ENCODE assay signal across 7 mouse cellular contexts in genomic region chr6:67102014-67102413, GRCm38 (mm10).
A peak's percentile ranks its signal among the peaks of the same experiment; 100 is the strongest.
DNase-seq lines count a peak whose midpoint lies in the region; ATAC-seq and TF ChIP-seq lines count a peak whose summit lies in the region.

No protein-coding gene starts in this region.

- peak in 1 of 2 experiments; percentile 20 for DNase-seq in left cerebral cortex, adult 2 months (ENCODE audit: extremely low spot score in 1 of 2, low spot score in 2 of 2)
- no peak for DNase-seq in left cerebral cortex, adult 8-10 months (ENCODE audit: low spot score in 2 of 2)
- peak; percentile 40 to 61 for DNase-seq in adrenal gland, postnatal 36 days
- DNase-seq in gastrocnemius, postnatal 25 days = peak; percentile 44
- peak; percentile 72 for DNase-seq in kidney, postnatal 10 days
- DNase-seq in stomach, postnatal 0 days (ENCODE audit: low spot score) = no peak
- no peak for DNase-seq in thymus, postnatal 25 days

- no peak overlapping the region; the same call in 1 of the 2 replicates for H3K4me2 ChIP-seq in stomach, postnatal 0 days (replicated peaks; ENCODE audit: low read depth)

- H3K27ac ChIP-seq in left cerebral cortex, adult 2 months = peak overlapping the region; percentile 68
- peak overlapping the region; percentile 45; the same call in 1 of the 2 replicates for H3K27ac ChIP-seq in stomach, postnatal 0 days (replicated peaks)

- intact Hi-C loops in left cerebral cortex, adult 2 months (cut with DNase I) = loop anchor here (5.0 kb wide), 1 partner anchor 65 kb away; the partner anchor contains the start of gene Gadd45a

- peak; percentile 41; the same call in 1 of the 2 replicates for ATAC-seq in stomach, postnatal 0 days (ENCODE audit: low FRiP score, low TSS enrichment)

- no peak overlapping the region for H3K4me3 ChIP-seq in left cerebral cortex, adult 2 months
- H3K4me3 ChIP-seq in stomach, postnatal 0 days (ENCODE audit: low read depth, low read length) = no peak overlapping the region

- no peaks in the 10 kb centered on the region for H3K36me3 ChIP-seq in stomach, postnatal 0 days (ENCODE audit: control insufficient read depth, insufficient read depth, low read length)

- no peak for TF ChIP-seq EP300 in stomach, postnatal 0 days (optimal IDR thresholded peaks at IDR 0.05)

- WGBS in stomach, postnatal 0 days = 55% methylated on average over 4 of the region's 4 CpGs

- H3K9me3 ChIP-seq in stomach, postnatal 0 days (ENCODE audit: control insufficient read depth, low read length) = no peaks in the 10 kb centered on the region

- no peak for TF ChIP-seq CTCF in left cerebral cortex, adult 2 months (IDR thresholded peaks at IDR 0.05)
- TF ChIP-seq CTCF in stomach, postnatal 0 days (IDR thresholded peaks at IDR 0.05; ENCODE audit: low read depth) = no peak

- no peaks in the 10 kb centered on the region for H3K4me1 ChIP-seq in stomach, postnatal 0 days (replicated peaks; ENCODE audit: control insufficient read depth, insufficient read depth)

- H3K27me3 ChIP-seq in stomach, postnatal 0 days (ENCODE audit: control insufficient read depth, insufficient read depth, low read length) = no peaks in the 10 kb centered on the region

- no peak overlapping the region for H3K9ac ChIP-seq in stomach, postnatal 0 days (ENCODE audit: low read length)

Comparison
In these comparisons a context has a peak if more than half of its experiments do, and no peak if none do; other contexts are left out.
1. DNase-seq: peak in adrenal gland, postnatal 36 days (2 of 2), gastrocnemius, postnatal 25 days (single experiment) and kidney, postnatal 10 days (single experiment); none in left cerebral cortex, adult 8-10 months (0 of 2), stomach, postnatal 0 days (single experiment) and thymus, postnatal 25 days (single experiment).